ENCODE assay signal across 8 mouse cellular contexts in the genomic region with DNA sequence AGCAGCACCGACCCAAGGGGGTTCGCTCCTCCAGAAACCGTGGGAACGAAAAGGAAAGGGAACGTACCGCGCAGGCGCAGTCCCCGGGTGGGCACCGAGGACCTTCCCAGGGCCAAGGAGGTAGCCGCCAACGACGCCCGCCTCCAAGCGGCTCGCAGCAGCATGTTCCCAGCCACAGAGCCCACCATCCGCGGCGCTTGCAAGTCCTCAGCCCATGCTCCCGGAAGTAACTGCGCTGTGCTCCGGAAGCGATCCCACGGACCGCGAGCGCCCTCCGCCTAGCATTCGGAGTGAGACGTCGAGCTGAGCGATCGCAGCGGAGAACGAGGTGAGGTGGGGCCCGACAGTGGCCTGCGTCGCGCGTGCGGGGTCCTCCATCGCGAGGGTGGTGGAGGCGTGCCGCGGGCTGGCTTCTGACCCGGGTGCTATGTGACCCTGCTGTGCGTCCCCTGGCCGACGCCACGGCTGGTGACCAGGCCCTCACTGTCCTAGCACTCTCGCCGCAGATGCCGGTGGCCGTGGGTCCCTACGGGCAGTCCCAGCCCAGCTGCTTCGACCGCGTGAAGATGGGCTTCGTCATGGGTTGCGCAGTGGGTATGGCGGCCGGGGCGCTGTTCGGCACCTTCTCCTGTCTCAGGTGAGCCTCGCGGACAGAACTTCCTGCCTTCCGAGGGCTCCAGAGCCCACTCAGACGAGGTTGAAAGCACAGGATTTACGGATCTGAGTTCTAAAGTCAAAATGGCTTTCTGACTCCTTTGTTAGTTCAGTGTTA. TPM values are rescaled to one million over a fixed set of nuclear protein-coding genes. Genes with fewer than 3 reads are reported as not detected.
DNase-seq lines count a peak whose midpoint lies in the region; ATAC-seq and TF ChIP-seq lines count a peak whose summit lies in the region.

TSS of gene Romo1 (plus strand) at position 87 of the 772 bp plus-strand sequence.
TSS of gene Nfs1 (minus strand) at position 234 of the 772 bp plus-strand sequence.

- peak within 1 kb of the TSS; percentile 93 for H3K4me3 ChIP-seq in E14TG2a.4 (replicated peaks; ENCODE audit: low read length)
- H3K4me3 ChIP-seq in forebrain, embryonic 13.5 days, result peak within 1 kb of the TSS; percentile 67
- H3K4me3 ChIP-seq in liver, postnatal 0 days (ENCODE audit: low read depth, low read length), result peak within 1 kb of the TSS; percentile 86
- H3K4me3 ChIP-seq in neural tube, embryonic 14.5 days (ENCODE audit: low read depth, low read length), result peak within 1 kb of the TSS; percentile 72

- no peaks in the 10 kb centered on the region for H3K27me3 ChIP-seq in E14TG2a.4 (ENCODE audit: insufficient read depth, low read length)
- H3K27me3 ChIP-seq in forebrain, embryonic 13.5 days, result no peaks in the 10 kb centered on the region
- H3K27me3 ChIP-seq in liver, postnatal 0 days (ENCODE audit: insufficient read depth, low read length), result no peaks in the 10 kb centered on the region
- no peaks in the 10 kb centered on the region for H3K27me3 ChIP-seq in neural tube, embryonic 14.5 days (ENCODE audit: control insufficient read depth, insufficient read depth, low read length)

- DNase-seq in c-Kit-positive CD71-positive TER-119-positive erythroid progenitor cells, embryonic 14.5 days (ENCODE audit: low spot score), result peak; percentile 87
- DNase-seq in heart, postnatal 10 days, result peak; percentile 94 to 96
- DNase-seq in large intestine, adult 2 months (ENCODE audit: low read depth, low spot score), result peak; percentile 56
- peak; percentile 94 for DNase-seq in liver, postnatal 0 days
- peak; percentile 93 for DNase-seq in testis, postnatal 10 days (ENCODE audit: low spot score)

- intact Hi-C loops in heart, postnatal 10 days (cut with DNase I), result loop anchor here (2.0 kb wide), 1 partner anchor 181 kb away; no protein-coding TSS in a partner anchor

- H3K4me2 ChIP-seq in forebrain, embryonic 13.5 days, result peak within 1 kb of the TSS; percentile 76
- H3K4me2 ChIP-seq in liver, postnatal 0 days (ENCODE audit: low read depth, low read length), result peak within 1 kb of the TSS; percentile 88
- H3K4me2 ChIP-seq in neural tube, embryonic 14.5 days (ENCODE audit: low read depth, low read length), result peak within 1 kb of the TSS; percentile 71

- peak within 1 kb of the TSS; percentile 80 for H3K9ac ChIP-seq in forebrain, embryonic 13.5 days
- H3K9ac ChIP-seq in liver, postnatal 0 days (replicated peaks), result peak within 1 kb of the TSS; percentile 91
- H3K9ac ChIP-seq in neural tube, embryonic 14.5 days (replicated peaks; ENCODE audit: low read depth, low read length), result peak within 1 kb of the TSS; percentile 83

- WGBS in forebrain, embryonic 13.5 days, result 0% methylated on average over 68 of the region's 70 CpGs
- under 1% methylated on average over 69 of the region's 70 CpGs for WGBS in large intestine, adult 2 months
- WGBS in liver, postnatal 0 days (ENCODE audit: insufficient replicate concordance), result under 1% methylated on average over 67 of the region's 70 CpGs
- WGBS in neural tube, embryonic 14.5 days, result under 1% methylated on average over 68 of the region's 70 CpGs

- H3K27ac ChIP-seq in forebrain, embryonic 13.5 days, result peak within 1 kb of the TSS; percentile 91
- H3K27ac ChIP-seq in liver, postnatal 0 days (ENCODE audit: low read depth), result peak within 1 kb of the TSS; percentile 88
- peak within 1 kb of the TSS; percentile 90 for H3K27ac ChIP-seq in neural tube, embryonic 14.5 days (ENCODE audit: low read depth, low read length)

- TF ChIP-seq EP300 in liver, postnatal 0 days (IDR thresholded peaks at IDR 0.05; ENCODE audit: low read depth), result no peak

- TF ChIP-seq CTCF in E14TG2a.4 (conservative IDR thresholded peaks at IDR 0.05; ENCODE audit: low read length), result no peak
- peak; percentile 77 for TF ChIP-seq CTCF in liver, postnatal 0 days (IDR thresholded peaks at IDR 0.05; ENCODE audit: low read depth)

- peaks cover 61% of the 10 kb centered on the region for H3K36me3 ChIP-seq in E14TG2a.4 (ENCODE audit: insufficient read depth, low read length)
- peaks cover 29% of the 10 kb centered on the region for H3K36me3 ChIP-seq in forebrain, embryonic 13.5 days (ENCODE audit: poor library complexity, severe bottlenecking)
- H3K36me3 ChIP-seq in liver, postnatal 0 days (replicated peaks; ENCODE audit: insufficient read depth, low read length), result peaks cover 40% of the 10 kb centered on the region
- H3K36me3 ChIP-seq in neural tube, embryonic 14.5 days (ENCODE audit: control insufficient read depth, insufficient read depth, low read length), result peaks cover 29% of the 10 kb centered on the region

- peaks cover 16% of the 10 kb centered on the region for H3K4me1 ChIP-seq in E14TG2a.4 (replicated peaks; ENCODE audit: low read depth, low read length)
- peaks cover 19% of the 10 kb centered on the region for H3K4me1 ChIP-seq in forebrain, embryonic 13.5 days
- H3K4me1 ChIP-seq in liver, postnatal 0 days (ENCODE audit: insufficient read depth), result 0 out of 2 replicates have a peak, but pooled peaks cover 4% of the 10 kb centered on the region
- H3K4me1 ChIP-seq in neural tube, embryonic 14.5 days (ENCODE audit: control insufficient read depth, insufficient read depth, low read length), result peaks cover 12% of the 10 kb centered on the region

- H3K9me3 ChIP-seq in E14TG2a.4 (ENCODE audit: low read length), result no peaks in the 10 kb centered on the region
- no peaks in the 10 kb centered on the region for H3K9me3 ChIP-seq in forebrain, embryonic 13.5 days (replicated peaks)
- no peaks in the 10 kb centered on the region for H3K9me3 ChIP-seq in liver, postnatal 0 days (ENCODE audit: low read length)
- no peaks in the 10 kb centered on the region for H3K9me3 ChIP-seq in neural tube, embryonic 14.5 days (ENCODE audit: control insufficient read depth, low read length)

- peak; percentile 99 for ATAC-seq in forebrain, embryonic 13.5 days
- ATAC-seq in liver, postnatal 0 days, result peak; percentile 91
- peak; percentile 99 for ATAC-seq in neural tube, embryonic 14.5 days (ENCODE audit: low read depth)

RNA-seq across cellular contexts. Expression of gene Romo1, which starts in this region (rescaled TPM):
- 389 and 451 TPM in 2 replicates for polyA plus RNA-seq in forebrain, embryonic 13.5 days (2015; fragmentation: Nextera tagmentation; extraction: Ambion mirVana)
- total RNA-seq in heart, postnatal 10 days (2021), result 100 to 1,000 TPM; 316 to 323 TPM
- 172 and 173 TPM in 2 replicates for polyA plus RNA-seq in large intestine, adult 2 months (2012; rRNA removed)
- polyA plus RNA-seq in liver, postnatal 0 days (2015; fragmentation: Nextera tagmentation; extraction: Ambion mirVana), result 292 and 295 TPM in 2 replicates
- polyA plus RNA-seq in neural tube, embryonic 14.5 days (2014; fragmentation: Nextera tagmentation; extraction: Ambion mirVana), result 438 and 500 TPM in 2 replicates

RNA-seq across cellular contexts. Expression of gene Nfs1, which starts in this region (rescaled TPM):
- 36.7 and 38.8 TPM in 2 replicates for polyA plus RNA-seq in forebrain, embryonic 13.5 days (2015; fragmentation: Nextera tagmentation; extraction: Ambion mirVana)
- 10 to 100 TPM; 59.7 to 60.7 TPM for total RNA-seq in heart, postnatal 10 days (2021)
- polyA plus RNA-seq in large intestine, adult 2 months (2012; rRNA removed), result 34.1 and 48.5 TPM in 2 replicates
- polyA plus RNA-seq in liver, postnatal 0 days (2015; fragmentation: Nextera tagmentation; extraction: Ambion mirVana), result 38.9 and 40.2 TPM in 2 replicates
- polyA plus RNA-seq in neural tube, embryonic 14.5 days (2014; fragmentation: Nextera tagmentation; extraction: Ambion mirVana), result 28.8 and 30.4 TPM in 2 replicates

Comparison
In these comparisons a context has a peak if more than half of its experiments do, and no peak if none do; other contexts are left out.
1. Peak in every context shown above with its lines: DNase-seq, ATAC-seq, H3K4me3 ChIP-seq and H3K27ac ChIP-seq.